Mouse (Mus musculus): ENCODE results near the gene S100a11. TPM values are rescaled to one million over a fixed set of nuclear protein-coding genes. Genes with fewer than 3 reads are reported as not detected.
A peak's percentile ranks its signal among the peaks of the same experiment; 100 is the strongest.

Gene S100a11
- total and polyA plus RNA-seq, 2 experiments from 2014 or later = 16.4 to 235 TPM

- TF ChIP-seq CTCF (IDR thresholded peaks at IDR 0.05; ENCODE audit: low read depth) = no peak
- H3K27ac ChIP-seq = no peak overlapping the region
- H3K9me3 ChIP-seq (ENCODE audit: low read length) = no peaks in the 10 kb centered on the region
- no peak for ATAC-seq
- DNase-seq (ENCODE audit: low spot score) = no peak
- WGBS = 88% methylated on average over 5 of the region's 5 CpGs
- peaks cover 7% of the 10 kb centered on the region; the same call in 1 of the 2 replicates for H3K4me1 ChIP-seq (ENCODE audit: insufficient read depth, low read length)
- H3K27me3 ChIP-seq (ENCODE audit: insufficient read depth, low read length) = peaks cover 6% of the 10 kb centered on the region; the same call in 1 of the 2 replicates
- no peak overlapping the region for H3K4me3 ChIP-seq (ENCODE audit: low read length)
- H3K9ac ChIP-seq (replicated peaks; ENCODE audit: low read length) = no peak overlapping the region
- no peaks in the 10 kb centered on the region for H3K36me3 ChIP-seq (ENCODE audit: insufficient read depth, low read length)
- no peak overlapping the region for H3K4me2 ChIP-seq (ENCODE audit: low read depth, low read length)
These were observed 31.9 kb downstream of the S100a11 start for GRCm38 (mm10) chr3:93551950-93552901.

GRCm38 (mm10) chr3:93553311-93553710 lies 33.0 kb downstream of the S100a11 start:
- no peaks in the 10 kb centered on the region for H3K36me3 ChIP-seq (ENCODE audit: insufficient read depth, low read length)
- DNase-seq (ENCODE audit: low spot score) (no peak), ATAC-seq (no peak)
- peaks cover 7% of the 10 kb centered on the region; the same call in 1 of the 2 replicates for H3K4me1 ChIP-seq (ENCODE audit: insufficient read depth, low read length)
- no peak overlapping the region for H3K27ac ChIP-seq
- WGBS = 87% methylated on average over 2 of the region's 2 CpGs
- no peak overlapping the region for H3K9ac ChIP-seq (replicated peaks; ENCODE audit: low read length)
- H3K4me2 ChIP-seq (ENCODE audit: low read depth, low read length) = no peak overlapping the region
- H3K27me3 ChIP-seq (ENCODE audit: insufficient read depth, low read length) = peaks cover 6% of the 10 kb centered on the region; the same call in 1 of the 2 replicates
- no peak for TF ChIP-seq CTCF (IDR thresholded peaks at IDR 0.05; ENCODE audit: low read depth)
- no peak overlapping the region for H3K4me3 ChIP-seq (ENCODE audit: low read length)
- H3K9me3 ChIP-seq (ENCODE audit: low read length) = no peaks in the 10 kb centered on the region

GRCm38 (mm10) chr3:93553765-93554378 lies 33.6 kb downstream of the S100a11 start:
- Histone ChIP-seq H3K9me3 (ENCODE audit: low read length) (no peaks in the 10 kb centered on the region), H3K27ac (no peak overlapping the region), H3K4me3 (ENCODE audit: low read length) (no peak overlapping the region), H3K4me2 (ENCODE audit: low read depth, low read length) (peak overlapping the region; percentile 97), H3K36me3 (ENCODE audit: insufficient read depth, low read length) (no peaks in the 10 kb centered on the region), H3K9ac (replicated peaks; ENCODE audit: low read length) (no peak overlapping the region), H3K4me1 (ENCODE audit: insufficient read depth, low read length) (peaks cover 7% of the 10 kb centered on the region; the same call in 1 of the 2 replicates), H3K27me3 (ENCODE audit: insufficient read depth, low read length) (peaks cover 6% of the 10 kb centered on the region; the same call in 1 of the 2 replicates)
- no peak for TF ChIP-seq CTCF (IDR thresholded peaks at IDR 0.05; ENCODE audit: low read depth)
- WGBS = 65% methylated on average over 9 of the region's 9 CpGs
- DNase-seq (ENCODE audit: low spot score) (no peak), ATAC-seq (no peak)

GRCm38 (mm10) chr3:93554379-93554980 lies 34.2 kb downstream of the S100a11 start:
- TF ChIP-seq CTCF (IDR thresholded peaks at IDR 0.05; ENCODE audit: low read depth) = no peak
- Histone ChIP-seq H3K4me2 (ENCODE audit: low read depth, low read length) (peak overlapping the region; percentile 97), H3K9me3 (ENCODE audit: low read length) (no peaks in the 10 kb centered on the region), H3K27me3 (ENCODE audit: insufficient read depth, low read length) (peaks cover 6% of the 10 kb centered on the region; the same call in 1 of the 2 replicates), H3K9ac (replicated peaks; ENCODE audit: low read length) (peak overlapping the region; percentile 66), H3K27ac (no peak overlapping the region), H3K36me3 (ENCODE audit: insufficient read depth, low read length) (no peaks in the 10 kb centered on the region), H3K4me3 (ENCODE audit: low read length) (peak overlapping the region; percentile 53), H3K4me1 (ENCODE audit: insufficient read depth, low read length) (peaks cover 7% of the 10 kb centered on the region; the same call in 1 of the 2 replicates)
- DNase-seq (ENCODE audit: low spot score) = peak; percentile 39
- 18% methylated on average over 12 of the region's 13 CpGs for WGBS
- peak; percentile 16; the same call in 1 of the 2 replicates for ATAC-seq

- ATAC-seq (peak; percentile 80), DNase-seq (ENCODE audit: low spot score) (peak; percentile 52)
- no peaks in the 10 kb centered on the region for H3K9me3 ChIP-seq (ENCODE audit: low read length)
- no peaks in the 10 kb centered on the region for H3K36me3 ChIP-seq (ENCODE audit: insufficient read depth, low read length)
- WGBS = 4% methylated on average over 29 of the region's 39 CpGs
- H3K4me2 ChIP-seq (ENCODE audit: low read depth, low read length) = peak within 1 kb of the TSS; percentile 97
- H3K4me1 ChIP-seq (ENCODE audit: insufficient read depth, low read length) = peaks cover 7% of the 10 kb centered on the region; the same call in 1 of the 2 replicates
- H3K27ac ChIP-seq = peak within 1 kb of the TSS; percentile 75
- no peak for TF ChIP-seq CTCF (IDR thresholded peaks at IDR 0.05; ENCODE audit: low read depth)
- peaks cover 6% of the 10 kb centered on the region; the same call in 1 of the 2 replicates for H3K27me3 ChIP-seq (ENCODE audit: insufficient read depth, low read length)
- peak within 1 kb of the TSS; percentile 66 for H3K9ac ChIP-seq (replicated peaks; ENCODE audit: low read length)
- H3K4me3 ChIP-seq (ENCODE audit: low read length) = peak within 1 kb of the TSS; percentile 53
These were observed 34.9 kb downstream of the S100a11 start, which contains the start of gene S100a10 for GRCm38 (mm10) chr3:93554981-93555877. S100a10 (plus strand) TSS chr3:93555080.

All from hindbrain, postnatal 0 days (tissue).